Mouse (Mus musculus) left cerebral cortex, postnatal 25 days (tissue): ENCODE measurements around the gene Taar7d. TPM values are rescaled to one million over a fixed set of nuclear protein-coding genes. Genes with fewer than 3 reads are reported as not detected.

Source experiments
- total RNA-seq, 2 experiments: library from RNA; stranded (reverse); gene quantifications; 2 replicates each; pipeline ENCODE4 v1.2.3; 2021

The Taar7d gene
- total RNA-seq, 2 experiments from 2014 or later = not detected

Other genes with a start within 250 kb of the Taar7d start
- gene Rps12, start 239.9 kb upstream of the Taar7d start, total RNA-seq = 100 to 1,000 TPM; 181 to 221 TPM
- 10 to 100 TPM; 24.1 to 24.7 TPM for gene Slc18b1, start 230.2 kb upstream of the Taar7d start, total RNA-seq
- gene Vnn3, start 175.8 kb upstream of the Taar7d start, total RNA-seq = under 1 TPM in 1 of 2 experiments, not detected in 1; 0.25 TPM
- gene Vnn1, start 132.5 kb upstream of the Taar7d start, total RNA-seq = under 1 TPM in 1 of 2 experiments, not detected in 1; 0.23 TPM
- gene Taar1, start 106.9 kb upstream of the Taar7d start, total RNA-seq = not detected
- not detected for gene Taar2, start 88.7 kb upstream of the Taar7d start, total RNA-seq
- not detected for gene Taar3, start 77.7 kb upstream of the Taar7d start, total RNA-seq
- gene Taar4, start 66.7 kb upstream of the Taar7d start, total RNA-seq = not detected
- not detected for gene Taar5, start 56.5 kb upstream of the Taar7d start, total RNA-seq
- gene Taar6, start 41.6 kb upstream of the Taar7d start, total RNA-seq = not detected
- gene Taar7a, start 33.7 kb upstream of the Taar7d start, total RNA-seq = not detected
- not detected for gene Taar7b, start 27.3 kb upstream of the Taar7d start, total RNA-seq
- not detected for gene Taar7e, start 10.4 kb downstream of the Taar7d start, total RNA-seq
- gene Taar7f, start 22.3 kb downstream of the Taar7d start, total RNA-seq = not detected
- not detected for gene Taar8a, start 49.3 kb downstream of the Taar7d start, total RNA-seq
- gene Taar8b, start 65.1 kb downstream of the Taar7d start, total RNA-seq = not detected
- gene Taar8c, start 74.7 kb downstream of the Taar7d start, total RNA-seq = not detected
- not detected for gene Taar9, start 82.3 kb downstream of the Taar7d start, total RNA-seq
- gene Stx7, start 122.1 kb downstream of the Taar7d start, total RNA-seq = 100 to 1,000 TPM; 128 to 129 TPM
- 1 to 10 TPM; 8.2 to 8.8 TPM for gene Moxd1, start 196.3 kb downstream of the Taar7d start, total RNA-seq